Mouse (Mus musculus) midbrain, embryonic 11.5 days (tissue): Measurements from ENCODE around the gene Gm11084. TPM values are rescaled to one million over a fixed set of nuclear protein-coding genes. Genes with fewer than 3 reads are reported as not detected.

Source experiments
- ATAC-seq: fragments of 200-750 bp; cut with Nextera tagmentation; 2 replicates; pipeline ENCODE4 v1.8.0; 2017; ENCODE audit warnings: moderate TSS enrichment, moderate library complexity; ENCODE audit not compliant: low FRiP score
- DNase-seq: peaks from one replicate; pipeline ENCODE4 v3.0.0; 2015; ENCODE audit warnings: low spot score; ENCODE audit errors: missing footprints
- H3K27ac ChIP-seq: fragments of 300-500 bp; sonication (generic); 2 replicates; pipeline ENCODE4 v1.5.1; 2014; ENCODE audit warnings: low read depth, low read length
- H3K27me3 ChIP-seq: fragments of 300-500 bp; sonication (generic); 2 replicates; pipeline ENCODE4 v1.6.1; 2014; ENCODE audit warnings: mild to moderate bottlenecking, low read length, moderate library complexity, mixed read lengths; ENCODE audit not compliant: control insufficient read depth, insufficient read depth
- H3K36me3 ChIP-seq: fragments of 300-500 bp; sonication (generic); 2 replicates; pipeline ENCODE4 v1.6.1; 2014; ENCODE audit warnings: mild to moderate bottlenecking, low read length, moderate library complexity, mixed read lengths; ENCODE audit not compliant: control insufficient read depth, insufficient read depth
- H3K4me1 ChIP-seq: fragments of 300-500 bp; sonication (generic); 2 replicates; pipeline ENCODE4 v1.6.1; 2014; ENCODE audit warnings: low read length; ENCODE audit not compliant: control insufficient read depth, insufficient read depth
- H3K4me2 ChIP-seq: fragments of 300-500 bp; sonication (generic); 2 replicates; pipeline ENCODE4 v1.6.1; 2014; ENCODE audit warnings: mild to moderate bottlenecking, moderate library complexity
- H3K4me3 ChIP-seq: fragments of 300-500 bp; sonication (generic); 2 replicates; pipeline ENCODE4 v1.5.1; 2014; ENCODE audit warnings: low read depth, low read length
- H3K9ac ChIP-seq: fragments of 300-500 bp; sonication (generic); 2 replicates; pipeline ENCODE4 v1.6.1; 2014; ENCODE audit warnings: low read length
- H3K9me3 ChIP-seq: fragments of 300-500 bp; sonication (generic); 2 replicates; pipeline ENCODE4 v1.6.1; 2016; ENCODE audit warnings: low read length; ENCODE audit not compliant: control insufficient read depth
- WGBS: fragments of 180-500 bp; shearing (Covaris S2); extraction: QIAGEN DNeasy Blood & Tissue Kit; methylation state at CpG from one replicate; pipeline ENCODE4 v1.1.7; 2014; 5-methylcytosine and 5-hydroxymethylcytosine counted together
- polyA plus RNA-seq: library from polyadenylated mRNA; unstranded; fragments of >200 nt; fragmentation: Nextera tagmentation; extraction: Ambion mirVana; gene quantifications from 2 replicates; pipeline ENCODE4 v1.2.1, GENCODE M21; 2014

The Gm11084 gene
- polyA plus RNA-seq, 1 experiment from 2014 or later: not detected

- ATAC-seq: no peak
- H3K9ac ChIP-seq: no peak overlapping the region
- no peak for DNase-seq
- peaks cover 7% of the 10 kb centered on the region; the same call in 1 of the 2 replicates for H3K4me1 ChIP-seq
- H3K9me3 ChIP-seq: no peaks in the 10 kb centered on the region
- peaks cover 3% of the 10 kb centered on the region; the same call in 1 of the 2 replicates for H3K36me3 ChIP-seq
- H3K27ac ChIP-seq: no peak overlapping the region
- H3K27me3 ChIP-seq: no peaks in the 10 kb centered on the region
- H3K4me2 ChIP-seq: no peak overlapping the region
- H3K4me3 ChIP-seq: no peak overlapping the region
Observed at GRCm38 (mm10) chr2:72976036-72976435, 10.5 kb downstream of the Gm11084 start.

DNA sequence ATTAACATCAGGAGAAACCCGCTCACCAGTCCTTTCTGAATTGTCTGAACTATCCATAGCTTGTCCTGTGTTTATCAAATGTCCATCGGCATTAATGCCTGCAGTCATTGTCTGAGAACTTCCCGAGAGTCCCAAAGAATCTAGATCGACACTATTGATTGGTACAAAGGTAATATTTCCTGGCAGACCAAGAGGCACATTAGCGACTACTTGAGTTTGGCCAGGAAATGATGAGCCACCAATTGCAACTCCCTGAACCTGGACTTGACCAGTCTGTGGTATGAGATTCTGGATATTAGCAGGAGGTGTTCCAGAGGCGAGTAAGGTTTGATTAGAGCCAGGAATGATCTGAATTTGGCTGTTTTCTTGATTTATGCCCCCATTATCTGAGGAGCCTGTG is 15.7 kb downstream of the Gm11084 start:
- 92% methylated on average over 6 of the region's 6 CpGs for WGBS
- Histone ChIP-seq H3K4me2 (no peak overlapping the region), H3K27me3 (no peaks in the 10 kb centered on the region), H3K36me3 (peaks cover 13% of the 10 kb centered on the region; the same call in 1 of the 2 replicates), H3K9me3 (no peaks in the 10 kb centered on the region), H3K27ac (no peak overlapping the region), H3K9ac (no peak overlapping the region), H3K4me1 (no peaks in the 10 kb centered on the region; the same call in 1 of the 2 replicates), H3K4me3 (no peak overlapping the region)
- ATAC-seq (no peak), DNase-seq (no peak)

DNA sequence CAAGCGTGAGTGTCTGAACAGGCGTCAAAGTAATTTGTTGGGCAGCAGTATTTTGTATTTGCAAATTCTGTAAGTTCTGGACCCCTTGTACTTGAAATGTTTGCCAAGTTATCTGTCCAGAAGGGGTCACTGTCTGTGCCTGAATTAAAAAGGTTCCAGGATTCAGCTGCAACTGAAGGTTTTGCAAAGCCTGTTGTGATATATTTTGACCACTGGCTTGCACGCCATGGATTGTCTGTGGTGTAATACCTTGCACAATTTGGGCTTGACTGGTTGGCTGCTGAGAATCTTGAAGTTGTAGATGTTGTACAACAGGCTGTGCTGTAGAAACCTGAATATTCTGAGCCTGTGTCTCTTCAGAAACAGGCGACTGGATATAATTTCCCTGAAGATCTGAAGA is 16.2 kb downstream of the Gm11084 start:
- Histone ChIP-seq H3K4me3 (no peak overlapping the region), H3K36me3 (peaks cover 13% of the 10 kb centered on the region; the same call in 1 of the 2 replicates), H3K9me3 (no peaks in the 10 kb centered on the region), H3K27me3 (no peaks in the 10 kb centered on the region), H3K4me2 (no peak overlapping the region), H3K9ac (no peak overlapping the region), H3K27ac (no peak overlapping the region), H3K4me1 (no peaks in the 10 kb centered on the region; the same call in 1 of the 2 replicates)
- 95% methylated on average over 4 of the region's 4 CpGs for WGBS
- ATAC-seq (no peak), DNase-seq (no peak)

GRCm38 (mm10) chr2:72968536-72968935 is 18.0 kb downstream of the Gm11084 start:
- Histone ChIP-seq H3K9ac (no peak overlapping the region), H3K9me3 (no peaks in the 10 kb centered on the region), H3K27me3 (no peaks in the 10 kb centered on the region), H3K27ac (no peak overlapping the region), H3K36me3 (peaks cover 13% of the 10 kb centered on the region; the same call in 1 of the 2 replicates), H3K4me2 (no peak overlapping the region), H3K4me1 (no peaks in the 10 kb centered on the region), H3K4me3 (no peak overlapping the region)
- DNase-seq: no peak
- ATAC-seq: no peak
- WGBS: 89% methylated on average over 1 of the region's 1 CpGs

DNA sequence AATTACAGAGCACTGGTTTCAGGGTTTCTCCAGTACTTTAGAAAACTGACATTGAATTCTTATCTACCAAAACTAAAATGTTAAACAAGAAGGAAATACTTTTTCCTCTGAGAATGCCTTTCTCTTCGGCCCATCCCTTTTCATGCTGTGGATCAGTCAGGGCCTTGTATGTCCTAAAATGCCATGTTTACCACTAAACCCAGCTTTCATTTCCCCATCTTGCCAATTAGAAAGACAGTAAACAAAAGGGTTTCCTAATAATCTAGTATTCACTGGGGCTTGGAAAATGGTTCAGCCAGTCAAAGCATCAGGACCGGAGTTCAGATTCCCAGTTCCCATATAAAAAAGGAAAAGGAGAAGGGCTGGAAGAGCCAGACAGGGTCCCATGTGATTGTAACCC is 21.1 kb downstream of the Gm11084 start:
- H3K27ac ChIP-seq: no peak overlapping the region
- no peak overlapping the region for H3K4me3 ChIP-seq
- DNase-seq (no peak), ATAC-seq (no peak)
- no peak overlapping the region for H3K9ac ChIP-seq
- peaks cover 5% of the 10 kb centered on the region; the same call in 1 of the 2 replicates for H3K36me3 ChIP-seq
- WGBS: 93% methylated on average over 2 of the region's 2 CpGs
- no peaks in the 10 kb centered on the region for H3K4me1 ChIP-seq
- no peaks in the 10 kb centered on the region for H3K9me3 ChIP-seq
- H3K27me3 ChIP-seq: no peaks in the 10 kb centered on the region
- no peak overlapping the region for H3K4me2 ChIP-seq

DNA sequence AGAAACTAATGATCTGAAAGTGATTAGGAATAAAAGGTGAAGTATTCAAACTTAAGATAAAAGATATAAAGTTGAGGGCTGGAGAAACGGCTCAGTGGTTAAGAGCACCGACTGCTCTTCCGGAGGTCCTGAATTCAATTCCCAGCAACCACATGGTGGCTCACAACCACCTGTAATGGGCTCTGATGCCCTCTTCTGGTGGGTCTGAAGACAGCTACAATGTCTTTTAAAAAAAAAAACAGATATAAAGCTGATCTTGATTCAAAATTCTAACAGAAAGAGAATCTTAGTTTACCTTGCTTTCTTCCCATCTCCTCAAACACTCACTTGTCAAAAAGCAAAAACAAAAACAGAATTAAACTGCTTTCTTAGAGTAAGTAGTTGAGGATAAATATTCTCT is 30.1 kb downstream of the Gm11084 start:
- Histone ChIP-seq H3K4me1 (no peaks in the 10 kb centered on the region), H3K9ac (no peak overlapping the region), H3K36me3 (no peaks in the 10 kb centered on the region; the same call in 1 of the 2 replicates), H3K4me3 (no peak overlapping the region), H3K27me3 (no peaks in the 10 kb centered on the region), H3K9me3 (no peaks in the 10 kb centered on the region), H3K4me2 (no peak overlapping the region), H3K27ac (no peak overlapping the region)
- DNase-seq (no peak), ATAC-seq (no peak)
- WGBS: 94% methylated on average over 3 of the region's 3 CpGs

- H3K27me3 ChIP-seq: no peaks in the 10 kb centered on the region
- no peak overlapping the region for H3K4me2 ChIP-seq
- no peak overlapping the region for H3K9ac ChIP-seq
- DNase-seq (no peak), ATAC-seq (no peak)
- no peaks in the 10 kb centered on the region; the same call in 1 of the 2 replicates for H3K36me3 ChIP-seq
- H3K4me3 ChIP-seq: no peak overlapping the region
- no peaks in the 10 kb centered on the region for H3K9me3 ChIP-seq
- whole genome bisulfite sequencing: 94% methylated on average over 3 of the region's 3 CpGs
- no peak overlapping the region for H3K27ac ChIP-seq
- no peaks in the 10 kb centered on the region for H3K4me1 ChIP-seq
Observed at GRCm38 (mm10) chr2:72952979-72953378, 33.5 kb downstream of the Gm11084 start.

GRCm38 (mm10) chr2:72935937-72936336 is 50.6 kb downstream of the Gm11084 start:
- Histone ChIP-seq H3K9ac (no peak overlapping the region), H3K4me1 (no peaks in the 10 kb centered on the region; the same call in 1 of the 2 replicates), H3K27ac (no peak overlapping the region), H3K4me2 (no peak overlapping the region), H3K36me3 (no peaks in the 10 kb centered on the region), H3K9me3 (no peaks in the 10 kb centered on the region), H3K27me3 (no peaks in the 10 kb centered on the region), H3K4me3 (no peak overlapping the region)
- ATAC-seq: no peak
- 12% methylated on average over 1 of the region's 1 CpGs for WGBS
- DNase-seq: no peak

DNA sequence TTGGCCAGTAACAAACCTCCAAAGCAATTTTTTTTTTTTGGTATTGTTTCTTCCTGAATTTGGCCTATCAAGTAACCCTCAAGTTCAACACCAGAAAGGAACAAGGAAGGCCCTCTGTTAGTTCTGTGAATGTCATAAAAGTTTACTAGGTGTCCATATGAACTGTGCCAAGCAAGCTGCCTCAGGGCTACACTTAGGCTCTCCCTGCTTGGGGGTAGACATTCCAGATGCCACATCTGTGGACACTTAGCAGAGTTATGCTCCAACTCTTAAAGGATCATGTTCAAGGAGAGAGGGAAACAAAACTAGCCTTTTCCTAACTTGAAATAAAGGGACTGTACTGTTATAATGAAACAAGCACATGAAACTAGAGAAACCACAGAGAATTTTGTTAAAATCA is 54.3 kb downstream of the Gm11084 start:
- H3K4me1 ChIP-seq: no peaks in the 10 kb centered on the region; the same call in 1 of the 2 replicates
- H3K4me3 ChIP-seq: no peak overlapping the region
- no peak overlapping the region for H3K27ac ChIP-seq
- no peaks in the 10 kb centered on the region for H3K9me3 ChIP-seq
- H3K36me3 ChIP-seq: no peaks in the 10 kb centered on the region
- H3K27me3 ChIP-seq: no peaks in the 10 kb centered on the region
- ATAC-seq: no peak
- no peak overlapping the region for H3K9ac ChIP-seq
- DNase-seq: no peak
- no peak overlapping the region for H3K4me2 ChIP-seq

DNA sequence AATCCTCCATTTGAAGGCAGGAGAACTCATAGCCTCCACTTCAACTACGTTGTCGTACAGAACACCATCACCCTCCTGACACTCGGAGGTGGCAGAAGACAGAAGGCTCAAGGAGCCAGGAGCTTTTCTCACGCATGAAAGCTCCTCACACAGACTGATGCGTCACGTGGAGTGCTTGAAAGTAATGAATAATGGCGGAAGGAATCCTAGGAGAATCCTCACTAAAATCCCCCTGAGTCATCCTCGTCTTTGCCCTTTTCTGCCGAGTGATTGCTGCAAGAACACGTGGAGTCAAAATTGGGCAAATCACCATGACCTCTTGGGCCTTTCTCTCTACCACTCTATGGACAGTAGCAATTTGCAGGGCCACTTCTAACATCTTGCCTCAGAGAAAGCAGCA is 61.5 kb downstream of the Gm11084 start:
- Histone ChIP-seq H3K9ac (no peak overlapping the region), H3K27ac (no peak overlapping the region), H3K4me2 (no peak overlapping the region), H3K36me3 (no peaks in the 10 kb centered on the region), H3K9me3 (no peaks in the 10 kb centered on the region), H3K4me3 (no peak overlapping the region), H3K27me3 (no peaks in the 10 kb centered on the region), H3K4me1 (no peaks in the 10 kb centered on the region)
- ATAC-seq: no peak
- WGBS: 83% methylated on average over 10 of the region's 10 CpGs
- no peak for DNase-seq
